Mouse (Mus musculus) layer of hippocampus, postnatal 25 days (tissue): Measurements from ENCODE around the gene Pla1a. TPM values are rescaled to one million over a fixed set of nuclear protein-coding genes. Genes with fewer than 3 reads are reported as not detected.

Source experiments
- DNase-seq, 2 experiments: peaks; one replicate each; pipeline ENCODE4 v3.0.0; 2022; ENCODE audit warnings: mixed read lengths in 2 of 2, low spot score in 1 of 2; ENCODE audit errors: extremely low spot score in 1 of 2
- total RNA-seq, 2 experiments: library from RNA; stranded (reverse); gene quantifications; 2 replicates each; pipeline ENCODE4 v1.2.3; 2021

Gene Pla1a
- total RNA-seq, 2 experiments from 2014 or later: 0.35 to 0.98 TPM

GRCm38 (mm10) chr16:38440403-38440802, 7.5 kb upstream of the Pla1a start:
- no peak for DNase-seq

DNA sequence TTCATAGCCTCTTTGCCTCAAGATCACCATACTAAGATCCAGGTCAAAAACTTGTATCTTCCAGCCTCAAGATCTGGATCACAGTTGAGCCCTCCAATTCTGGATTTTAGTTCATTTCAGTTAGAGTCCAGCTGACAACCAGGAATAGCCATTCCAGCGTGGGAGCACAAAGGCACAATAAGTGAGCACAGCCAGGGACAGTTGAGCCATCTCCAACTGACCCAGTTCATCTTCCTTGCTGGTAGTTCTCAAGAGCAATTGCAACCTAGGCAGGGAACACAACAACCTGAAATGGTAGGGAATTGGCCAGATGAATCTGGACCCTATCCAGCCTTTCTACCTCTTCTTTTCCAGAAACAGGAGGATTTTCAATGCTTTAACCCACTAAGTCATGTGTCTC, 6.2 kb upstream of the Pla1a start:
- DNase-seq: no peak

DNA sequence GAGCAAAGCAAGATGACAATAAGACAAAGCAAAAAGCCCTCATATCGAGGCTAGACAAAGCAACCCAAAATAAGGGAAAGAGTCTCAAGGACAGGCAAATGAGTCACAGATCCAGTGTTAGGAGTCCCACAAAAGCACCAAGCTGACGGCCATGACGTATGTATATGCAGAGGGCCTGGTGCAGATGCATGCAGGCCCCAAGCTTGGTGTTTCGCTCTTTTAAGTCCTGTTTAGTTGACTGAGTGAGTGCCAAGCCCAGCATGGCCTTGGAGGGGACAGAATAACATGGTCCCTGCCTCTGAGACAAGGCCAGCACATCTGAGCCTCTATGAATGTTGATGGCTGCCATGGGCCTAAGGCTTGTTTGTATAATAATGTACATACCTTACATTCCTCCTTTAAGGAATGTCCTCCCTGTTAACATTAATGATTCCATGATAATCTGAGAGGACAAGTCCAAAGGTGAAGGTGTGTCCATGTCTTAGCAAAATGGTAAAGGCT, 1.4 kb upstream of the Pla1a start:
- no peak for DNase-seq

GRCm38 (mm10) chr16:38433514-38433913, 569 bp upstream of the Pla1a start:
- DNase-seq: no peak

GRCm38 (mm10) chr16:38431446-38432185, 1.3 kb downstream of the Pla1a start:
- no peak for DNase-seq

DNA sequence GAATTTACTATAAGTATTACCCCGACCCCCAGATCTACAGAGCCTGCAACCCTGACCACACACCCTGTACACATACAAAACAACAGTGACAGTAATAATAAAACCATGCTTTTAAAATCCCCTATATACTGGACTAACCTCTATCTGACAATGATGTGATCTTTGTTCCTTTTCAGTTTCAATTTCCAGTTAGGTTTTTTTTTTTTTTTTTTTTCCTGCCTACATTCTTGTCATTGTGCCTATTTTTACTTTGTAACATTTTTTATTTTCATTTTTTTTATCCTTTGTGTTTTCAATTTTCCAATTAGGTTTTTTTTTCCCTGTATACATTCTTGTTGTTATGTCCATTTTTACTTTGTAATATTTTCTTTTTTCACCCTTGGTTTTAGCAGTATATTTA, 7.1 kb downstream of the Pla1a start:
- no peak for DNase-seq

GRCm38 (mm10) chr16:38425374-38425773, 7.6 kb downstream of the Pla1a start:
- DNase-seq: no peak

- DNase-seq: no peak
Observed at GRCm38 (mm10) chr16:38414953-38415352, 18.0 kb downstream of the Pla1a start.

DNA sequence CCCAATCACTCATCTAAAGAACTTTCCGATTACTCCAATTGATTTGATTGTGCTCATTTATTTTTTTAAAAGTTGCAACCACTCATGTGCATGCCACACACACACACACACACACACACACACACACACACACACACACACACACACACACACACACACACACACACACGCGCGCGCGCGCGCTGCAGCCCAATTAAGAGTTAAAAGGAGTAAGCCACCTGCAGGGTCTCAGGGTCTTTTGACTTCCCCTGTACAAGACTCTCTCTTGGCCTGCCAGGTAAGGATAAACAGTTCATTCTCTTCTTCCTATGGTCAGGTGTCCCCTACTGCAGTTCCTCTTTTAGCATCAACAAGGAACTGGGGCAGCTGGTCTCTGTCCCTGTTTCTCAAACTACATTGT, 24.5 kb downstream of the Pla1a start:
- no peak for DNase-seq

DNA sequence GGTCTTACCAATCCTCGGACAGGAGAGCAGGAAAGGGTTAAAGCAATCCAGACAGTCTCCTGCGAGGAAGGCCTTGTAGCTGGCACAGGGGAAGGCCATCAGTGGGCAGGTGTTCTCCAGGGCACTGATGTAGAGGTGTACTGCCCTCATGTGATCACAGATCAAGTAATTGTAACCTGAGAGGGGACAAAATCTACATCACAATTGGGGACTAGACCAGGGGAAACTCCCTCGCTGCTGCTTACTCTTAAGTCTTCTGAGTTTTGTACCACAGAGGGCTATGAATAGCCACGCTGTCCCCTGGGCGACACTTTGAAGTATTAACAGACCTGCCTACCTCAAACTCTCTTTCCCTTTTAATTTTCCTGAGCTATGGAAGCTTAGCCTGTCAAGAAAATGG, 25.4 kb downstream of the Pla1a start:
- no peak for DNase-seq

DNA sequence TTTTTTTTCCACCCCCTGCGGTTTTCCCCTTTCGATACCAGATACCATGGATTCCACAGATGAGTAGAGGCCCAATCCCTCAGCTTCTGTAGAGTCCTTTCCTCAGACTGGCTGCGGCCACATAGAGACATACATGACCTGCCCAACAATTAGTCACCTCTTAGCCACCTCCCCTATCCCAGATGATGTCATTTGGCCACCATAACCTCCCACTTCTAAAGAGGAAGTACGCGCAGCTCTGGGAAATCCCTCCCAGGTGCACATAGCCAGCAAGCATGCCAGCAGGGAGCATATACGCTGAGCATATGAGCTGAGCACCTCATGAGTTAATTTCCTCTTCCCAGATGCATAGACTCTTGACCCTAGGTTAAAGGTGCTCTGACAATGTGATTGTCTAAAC, 26.2 kb downstream of the Pla1a start:
- DNase-seq: no peak

DNA sequence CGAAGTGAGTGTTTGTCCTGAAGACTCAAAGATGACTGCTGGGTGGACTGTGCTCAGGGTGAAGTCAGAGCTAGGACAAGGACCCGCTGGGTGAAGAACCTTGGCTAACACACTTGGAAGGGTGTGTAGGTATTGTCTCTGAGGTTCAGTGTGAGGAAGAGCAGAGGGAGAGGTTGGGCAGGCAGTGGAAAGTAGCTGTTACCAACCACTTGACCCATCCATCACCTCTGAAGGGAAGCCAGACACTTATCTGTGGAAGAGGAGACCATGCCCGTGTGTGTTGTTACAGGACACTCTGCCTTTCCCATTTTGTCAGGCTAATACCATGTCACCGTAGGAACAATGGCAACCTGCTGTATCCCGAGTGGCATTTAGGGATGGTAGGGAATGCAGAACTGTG, 26.7 kb downstream of the Pla1a start:
- DNase-seq: no peak

GRCm38 (mm10) chr16:38403639-38404038, 29.3 kb downstream of the Pla1a start:
- DNase-seq: no peak

DNA sequence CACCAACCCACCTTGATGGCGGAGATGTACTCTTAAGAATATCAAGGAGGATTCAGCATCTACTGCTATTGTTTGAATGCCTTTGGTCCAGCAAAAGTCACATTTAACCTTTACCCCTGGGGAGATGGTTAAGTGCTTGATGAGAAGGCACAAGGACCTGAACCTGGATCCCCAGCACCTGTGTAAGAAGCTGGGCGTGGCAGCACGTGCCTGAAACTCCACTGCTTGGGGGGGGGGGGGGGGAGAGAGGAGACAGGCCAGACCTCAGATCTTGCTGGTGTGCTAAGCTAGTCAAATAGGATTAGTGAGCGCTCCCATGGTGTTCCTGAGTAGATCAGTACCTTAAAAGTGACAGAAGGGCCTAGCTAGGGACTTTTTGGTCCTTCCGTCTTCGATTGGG, 31.5 kb downstream of the Pla1a start:
- DNase-seq: no peak

DNA sequence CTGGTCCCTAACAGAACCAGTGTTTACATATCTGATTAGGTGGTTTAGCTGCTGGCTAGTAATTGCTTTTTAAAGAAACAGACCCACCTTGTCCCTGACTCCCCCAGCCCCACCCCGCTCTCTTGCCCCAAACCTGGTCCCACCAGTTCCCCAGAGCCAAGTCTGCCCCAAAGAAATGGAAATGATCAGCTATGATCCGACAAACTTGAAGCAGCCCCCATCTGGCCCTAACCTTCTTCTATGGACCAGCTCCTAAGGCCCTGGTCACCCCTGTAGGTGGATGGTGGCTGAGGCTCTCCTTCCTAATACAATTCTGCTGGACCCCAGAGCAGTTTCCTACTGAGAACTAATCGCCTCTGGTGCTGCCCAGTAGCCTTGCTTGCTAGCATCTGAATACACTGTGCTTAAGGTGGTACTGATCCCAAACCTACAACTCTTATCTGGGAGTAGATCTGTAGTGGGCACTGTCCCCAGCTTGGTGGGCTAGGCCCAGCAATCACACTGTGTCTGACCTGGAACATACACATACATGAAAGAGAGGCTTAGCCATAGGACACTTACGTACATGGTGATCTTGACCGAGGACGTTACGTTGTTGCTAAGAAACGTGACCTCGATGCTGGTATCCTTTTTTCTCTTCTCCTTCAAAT, 32.5 kb downstream of the Pla1a start:
- DNase-seq: no peak

GRCm38 (mm10) chr16:38399531-38400231, 33.3 kb downstream of the Pla1a start:
- peak; percentile 11 to 12 for DNase-seq

- DNase-seq: no peak
Observed at GRCm38 (mm10) chr16:38399076-38399475, 33.9 kb downstream of the Pla1a start.

DNA sequence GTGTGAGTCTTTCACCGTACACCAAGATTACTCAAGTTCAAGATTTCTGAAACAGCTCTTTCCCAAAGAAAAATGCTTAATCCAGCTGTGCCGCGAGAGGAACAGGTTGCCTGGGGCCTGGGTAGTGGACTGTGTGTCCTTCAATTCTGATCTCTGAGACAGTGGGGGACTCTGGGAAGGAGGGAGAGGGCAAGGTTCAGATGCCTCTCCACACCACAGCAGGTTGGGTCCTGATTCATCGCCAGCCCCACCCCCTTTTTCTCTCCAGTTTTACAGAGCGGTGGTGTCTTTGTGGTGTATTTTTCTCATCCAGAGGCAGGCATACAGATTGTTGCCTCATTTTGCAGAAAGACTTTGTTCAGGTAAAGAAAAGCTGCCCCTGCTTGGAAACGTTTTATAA, 34.7 kb downstream of the Pla1a start:
- DNase-seq: no peak

DNA sequence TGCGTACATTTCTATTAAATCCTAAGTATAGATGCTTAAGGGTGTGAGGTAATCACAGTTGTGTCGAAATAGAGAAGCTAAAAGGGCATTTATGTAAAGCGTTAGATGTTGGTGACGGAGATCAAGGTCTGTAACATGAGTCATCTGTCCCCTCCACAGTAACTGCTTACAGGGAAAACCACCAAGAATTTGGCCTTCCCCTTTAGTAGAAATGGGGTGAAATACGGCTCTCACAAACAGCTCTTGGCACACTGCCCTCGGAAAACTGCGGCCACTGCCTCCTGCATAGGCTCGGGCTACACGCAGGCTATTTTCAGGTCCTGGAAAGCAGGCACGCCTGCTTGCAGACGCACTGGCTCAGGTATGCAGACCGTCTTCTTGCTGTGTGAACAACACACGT, 36.8 kb downstream of the Pla1a start:
- DNase-seq: no peak

DNA sequence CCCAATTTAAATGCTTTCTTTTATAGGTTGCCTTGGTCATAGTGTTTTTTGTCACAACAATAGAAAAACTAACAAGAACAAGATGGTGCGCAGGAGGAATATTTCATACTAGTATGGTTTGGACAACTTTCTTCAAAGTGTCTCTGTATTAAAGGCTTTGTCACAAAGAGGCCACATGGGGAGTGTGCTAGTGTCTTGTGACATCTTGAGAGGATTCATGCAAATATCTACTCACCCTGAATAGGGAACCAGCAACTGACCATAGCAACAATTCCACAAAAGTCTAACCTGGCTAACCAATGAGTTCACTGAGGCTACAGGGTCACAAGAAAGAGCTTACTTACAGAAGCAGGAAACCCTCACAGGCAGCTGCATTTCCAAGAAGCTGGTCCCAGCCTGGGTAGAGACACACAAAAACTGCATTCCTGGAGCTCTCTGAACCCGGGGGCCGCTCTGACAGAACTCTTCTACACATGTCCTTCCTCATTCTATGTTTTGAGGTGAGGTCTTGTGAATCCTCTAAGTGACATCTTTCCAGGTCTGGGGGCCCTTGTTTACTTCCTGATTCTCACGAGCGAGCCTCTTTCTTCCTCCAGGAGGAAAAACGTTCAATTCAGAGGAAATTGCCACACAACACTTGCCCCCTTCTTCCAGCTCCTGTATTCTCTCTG, 37.8 kb downstream of the Pla1a start:
- no peak for DNase-seq

- DNase-seq: no peak
Observed at GRCm38 (mm10) chr16:38394191-38394618, 38.7 kb downstream of the Pla1a start.
